Mouse (Mus musculus) liver, adult 2 months (tissue): ENCODE measurements around the gene Mrc2.

Source experiments
- CTCF ChIP-seq: fragments of 200-500 bp; IDR thresholded peaks from 2 replicates; pipeline ENCODE4 v1.5.1; 2011; ENCODE audit warnings: low read depth, low read length, control low read depth
- POLR2A ChIP-seq: fragments of 200-500 bp; IDR thresholded peaks from 2 replicates; pipeline ENCODE4 v1.6.1; 2011; ENCODE audit warnings: low read length, control low read depth; ENCODE audit not compliant: insufficient read depth; ENCODE audit errors: extremely low read depth

- TF ChIP-seq CTCF (no peak), POLR2A (no peak)
These were observed 37.5 kb downstream of the Mrc2 start for GRCm38 (mm10) chr11:105329962-105330361.
